Mouse (Mus musculus): ENCODE measurements at regions not wholly inside any gene's neighbourhood (a gene's known extent, or its start where the extent isn't known, plus 50 kb on each side); places are given as distances from the start of the nearest gene placed in this dataset.

GRCm38 (mm10) chr4:125852545-125852944 is 171.8 kb upstream of the Csf3r start:
- no peak overlapping the region for H3K9ac ChIP-seq (ENCODE audit: low read length)
- no peak overlapping the region for H3K4me2 ChIP-seq (ENCODE audit: low read depth, severe bottlenecking)
- H3K9me3 ChIP-seq (ENCODE audit: control insufficient read depth, low read length) = no peaks in the 10 kb centered on the region
- DNase-seq (ENCODE audit: low spot score) = no peak
- no peak for ATAC-seq (ENCODE audit: insufficient number of reproducible peaks, low FRiP score, low TSS enrichment, low read depth)
- no peaks in the 10 kb centered on the region for H3K27me3 ChIP-seq (ENCODE audit: control insufficient read depth, insufficient read depth, low read length)
- WGBS = 67% methylated on average over 4 of the region's 4 CpGs
- H3K27ac ChIP-seq (replicated peaks; ENCODE audit: low read depth, low read length) = no peak overlapping the region
- no peaks in the 10 kb centered on the region for H3K36me3 ChIP-seq (ENCODE audit: control insufficient read depth, insufficient read depth, low read length)
- H3K4me1 ChIP-seq (ENCODE audit: control insufficient read depth, insufficient read depth, low read length) = peaks cover 6% of the 10 kb centered on the region
- no peak overlapping the region for H3K4me3 ChIP-seq (ENCODE audit: low read depth, low read length)

GRCm38 (mm10) chr4:125855983-125856591 is 168.3 kb upstream of the Csf3r start:
- Histone ChIP-seq H3K36me3 (ENCODE audit: control insufficient read depth, insufficient read depth, low read length) (no peaks in the 10 kb centered on the region), H3K27ac (replicated peaks; ENCODE audit: low read depth, low read length) (no peak overlapping the region), H3K9me3 (ENCODE audit: control insufficient read depth, low read length) (no peaks in the 10 kb centered on the region), H3K27me3 (ENCODE audit: control insufficient read depth, insufficient read depth, low read length) (no peaks in the 10 kb centered on the region), H3K4me3 (ENCODE audit: low read depth, low read length) (no peak overlapping the region), H3K4me1 (ENCODE audit: control insufficient read depth, insufficient read depth, low read length) (peaks cover 6% of the 10 kb centered on the region), H3K9ac (ENCODE audit: low read length) (no peak overlapping the region), H3K4me2 (ENCODE audit: low read depth, severe bottlenecking) (no peak overlapping the region)
- no peak for DNase-seq (ENCODE audit: low spot score)
- no peak for ATAC-seq (ENCODE audit: insufficient number of reproducible peaks, low FRiP score, low TSS enrichment, low read depth)
- 28% methylated on average over 11 of the region's 11 CpGs for WGBS

- Histone ChIP-seq H3K27me3 (ENCODE audit: control insufficient read depth, insufficient read depth, low read length) (no peaks in the 10 kb centered on the region), H3K9me3 (ENCODE audit: control insufficient read depth, low read length) (no peaks in the 10 kb centered on the region), H3K27ac (replicated peaks; ENCODE audit: low read depth, low read length) (no peak overlapping the region), H3K4me2 (ENCODE audit: low read depth, severe bottlenecking) (no peak overlapping the region), H3K4me3 (ENCODE audit: low read depth, low read length) (no peak overlapping the region), H3K4me1 (ENCODE audit: control insufficient read depth, insufficient read depth, low read length) (peaks cover 6% of the 10 kb centered on the region), H3K36me3 (ENCODE audit: control insufficient read depth, insufficient read depth, low read length) (no peaks in the 10 kb centered on the region), H3K9ac (ENCODE audit: low read length) (no peak overlapping the region)
- no peak for ATAC-seq (ENCODE audit: insufficient number of reproducible peaks, low FRiP score, low TSS enrichment, low read depth)
- WGBS = 66% methylated on average over 5 of the region's 5 CpGs
- DNase-seq (ENCODE audit: low spot score) = no peak
These were observed 167.6 kb upstream of the Csf3r start for GRCm38 (mm10) chr4:125856781-125857180.

GRCm38 (mm10) chr4:125865057-125865456 is 159.3 kb upstream of the Csf3r start:
- DNase-seq (ENCODE audit: low spot score) = no peak
- no peak overlapping the region for H3K27ac ChIP-seq (replicated peaks; ENCODE audit: low read depth, low read length)
- no peaks in the 10 kb centered on the region for H3K27me3 ChIP-seq (ENCODE audit: control insufficient read depth, insufficient read depth, low read length)
- H3K9ac ChIP-seq (ENCODE audit: low read length) = no peak overlapping the region
- 3% methylated on average over 8 of the region's 8 CpGs for WGBS
- H3K9me3 ChIP-seq (ENCODE audit: control insufficient read depth, low read length) = no peaks in the 10 kb centered on the region
- H3K36me3 ChIP-seq (ENCODE audit: control insufficient read depth, insufficient read depth, low read length) = no peaks in the 10 kb centered on the region
- no peak for ATAC-seq (ENCODE audit: insufficient number of reproducible peaks, low FRiP score, low TSS enrichment, low read depth)
- peaks cover 16% of the 10 kb centered on the region for H3K4me1 ChIP-seq (ENCODE audit: control insufficient read depth, insufficient read depth, low read length)
- no peak overlapping the region for H3K4me3 ChIP-seq (ENCODE audit: low read depth, low read length)
- no peak overlapping the region for H3K4me2 ChIP-seq (ENCODE audit: low read depth, severe bottlenecking)

GRCm38 (mm10) chr4:125865728-125866127 is 158.6 kb upstream of the Csf3r start:
- H3K9me3 ChIP-seq (ENCODE audit: control insufficient read depth, low read length) = no peaks in the 10 kb centered on the region
- H3K36me3 ChIP-seq (ENCODE audit: control insufficient read depth, insufficient read depth, low read length) = no peaks in the 10 kb centered on the region
- WGBS = 65% methylated on average over 9 of the region's 9 CpGs
- no peaks in the 10 kb centered on the region for H3K27me3 ChIP-seq (ENCODE audit: control insufficient read depth, insufficient read depth, low read length)
- H3K27ac ChIP-seq (replicated peaks; ENCODE audit: low read depth, low read length) = no peak overlapping the region
- H3K9ac ChIP-seq (ENCODE audit: low read length) = no peak overlapping the region
- ATAC-seq (ENCODE audit: insufficient number of reproducible peaks, low FRiP score, low TSS enrichment, low read depth) (no peak), DNase-seq (ENCODE audit: low spot score) (no peak)
- no peak overlapping the region for H3K4me3 ChIP-seq (ENCODE audit: low read depth, low read length)
- H3K4me2 ChIP-seq (ENCODE audit: low read depth, severe bottlenecking) = no peak overlapping the region
- peaks cover 16% of the 10 kb centered on the region for H3K4me1 ChIP-seq (ENCODE audit: control insufficient read depth, insufficient read depth, low read length)

GRCm38 (mm10) chr4:125871211-125871610 is 153.1 kb upstream of the Csf3r start:
- ATAC-seq (ENCODE audit: insufficient number of reproducible peaks, low FRiP score, low TSS enrichment, low read depth) (no peak), DNase-seq (ENCODE audit: low spot score) (no peak)
- Histone ChIP-seq H3K4me1 (ENCODE audit: control insufficient read depth, insufficient read depth, low read length) (no peaks in the 10 kb centered on the region), H3K27me3 (ENCODE audit: control insufficient read depth, insufficient read depth, low read length) (no peaks in the 10 kb centered on the region), H3K36me3 (ENCODE audit: control insufficient read depth, insufficient read depth, low read length) (no peaks in the 10 kb centered on the region), H3K27ac (replicated peaks; ENCODE audit: low read depth, low read length) (no peak overlapping the region), H3K4me2 (ENCODE audit: low read depth, severe bottlenecking) (no peak overlapping the region), H3K4me3 (ENCODE audit: low read depth, low read length) (no peak overlapping the region), H3K9ac (ENCODE audit: low read length) (no peak overlapping the region), H3K9me3 (ENCODE audit: control insufficient read depth, low read length) (no peaks in the 10 kb centered on the region)
- 86% methylated on average over 13 of the region's 13 CpGs for WGBS

- H3K4me1 ChIP-seq (ENCODE audit: control insufficient read depth, insufficient read depth, low read length) = peaks cover 8% of the 10 kb centered on the region; the same call in 1 of the 2 replicates
- DNase-seq (ENCODE audit: low spot score) (no peak), ATAC-seq (ENCODE audit: insufficient number of reproducible peaks, low FRiP score, low TSS enrichment, low read depth) (no peak)
- H3K9me3 ChIP-seq (ENCODE audit: control insufficient read depth, low read length) = no peaks in the 10 kb centered on the region
- H3K27me3 ChIP-seq (ENCODE audit: control insufficient read depth, insufficient read depth, low read length) = no peaks in the 10 kb centered on the region
- H3K36me3 ChIP-seq (ENCODE audit: control insufficient read depth, insufficient read depth, low read length) = no peaks in the 10 kb centered on the region
- no peak overlapping the region for H3K27ac ChIP-seq (replicated peaks; ENCODE audit: low read depth, low read length)
- H3K4me3 ChIP-seq (ENCODE audit: low read depth, low read length) = no peak overlapping the region
- no peak overlapping the region for H3K9ac ChIP-seq (ENCODE audit: low read length)
- no peak overlapping the region for H3K4me2 ChIP-seq (ENCODE audit: low read depth, severe bottlenecking)
- 81% methylated on average over 6 of the region's 6 CpGs for WGBS
These were observed 144.3 kb upstream of the Csf3r start for GRCm38 (mm10) chr4:125880028-125880427.

- DNase-seq (ENCODE audit: low spot score) (peak; percentile 25), ATAC-seq (ENCODE audit: insufficient number of reproducible peaks, low FRiP score, low TSS enrichment, low read depth) (no peak)
- Histone ChIP-seq H3K4me1 (ENCODE audit: control insufficient read depth, insufficient read depth, low read length) (peaks cover 8% of the 10 kb centered on the region; the same call in 1 of the 2 replicates), H3K4me2 (ENCODE audit: low read depth, severe bottlenecking) (no peak overlapping the region), H3K9me3 (ENCODE audit: control insufficient read depth, low read length) (no peaks in the 10 kb centered on the region), H3K27me3 (ENCODE audit: control insufficient read depth, insufficient read depth, low read length) (no peaks in the 10 kb centered on the region), H3K9ac (ENCODE audit: low read length) (no peak overlapping the region), H3K36me3 (ENCODE audit: control insufficient read depth, insufficient read depth, low read length) (no peaks in the 10 kb centered on the region), H3K4me3 (ENCODE audit: low read depth, low read length) (no peak overlapping the region), H3K27ac (replicated peaks; ENCODE audit: low read depth, low read length) (no peak overlapping the region)
- 57% methylated on average over 3 of the region's 3 CpGs for WGBS
These were observed 141.8 kb upstream of the Csf3r start for GRCm38 (mm10) chr4:125882531-125882930.

GRCm38 (mm10) chr4:125890510-125890909 is 133.8 kb upstream of the Csf3r start:
- H3K9me3 ChIP-seq (ENCODE audit: control insufficient read depth, low read length) = no peaks in the 10 kb centered on the region
- ATAC-seq (ENCODE audit: insufficient number of reproducible peaks, low FRiP score, low TSS enrichment, low read depth) (no peak), DNase-seq (ENCODE audit: low spot score) (no peak)
- no peak overlapping the region for H3K4me2 ChIP-seq (ENCODE audit: low read depth, severe bottlenecking)
- H3K36me3 ChIP-seq (ENCODE audit: control insufficient read depth, insufficient read depth, low read length) = no peaks in the 10 kb centered on the region
- no peak overlapping the region for H3K27ac ChIP-seq (replicated peaks; ENCODE audit: low read depth, low read length)
- no peaks in the 10 kb centered on the region for H3K27me3 ChIP-seq (ENCODE audit: control insufficient read depth, insufficient read depth, low read length)
- H3K9ac ChIP-seq (ENCODE audit: low read length) = no peak overlapping the region
- no peak overlapping the region for H3K4me3 ChIP-seq (ENCODE audit: low read depth, low read length)
- 51% methylated on average over 4 of the region's 4 CpGs for WGBS
- H3K4me1 ChIP-seq (ENCODE audit: control insufficient read depth, insufficient read depth, low read length) = no peaks in the 10 kb centered on the region

Data from limb, embryonic 11.5 days (tissue).